In the genomic region with DNA sequence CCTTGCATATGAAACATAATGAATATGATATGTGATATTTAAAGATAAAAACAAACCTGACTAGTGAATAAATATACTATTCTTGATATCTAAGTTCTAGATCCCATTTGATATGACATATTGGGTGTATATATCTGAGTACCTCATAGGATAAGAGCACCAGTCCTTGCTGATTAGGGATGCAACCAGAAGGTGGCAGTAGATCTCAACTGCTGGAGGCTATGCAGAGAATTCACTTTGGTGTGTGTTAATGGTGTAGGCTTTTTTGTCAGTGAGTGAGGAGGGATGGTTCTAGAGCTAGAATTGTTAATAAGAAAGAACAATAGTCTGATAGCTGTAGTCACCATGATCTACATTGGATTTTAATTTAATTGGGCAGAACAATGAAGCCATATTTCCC, we compare ENCODE assay signal across 12 mouse cellular contexts.
DNase-seq lines count a peak whose midpoint lies in the region; ATAC-seq lines count a peak whose summit lies in the region.
"Had no signal": no experiment of that assay in that cellular context is flagged by ENCODE, and none has a peak within 500 bp of the region (broad histone marks: within the 10 kb centered on the region; RNA-seq: fewer than 3 reads in every experiment).

No protein-coding gene starts in this region.

- intact Hi-C loops in left cerebral cortex, postnatal 36 days (cut with DNase I) = no loop called here

- DNase-seq in kidney, postnatal 36 days = peak; percentile 0 to 34
- no peak for DNase-seq in kidney, adult 11 months
- peak; percentile 30 for DNase-seq in A20 (ENCODE audit: low read depth, low spot score)
- DNase-seq in CD8-positive naive resting alpha-beta T cell, adult 2 months (ENCODE audit: low read depth in 2 of 2, low spot score in 2 of 2) = peak; percentile 4 to 26
- DNase-seq in embryonic facial prominence, embryonic 10.5 days (ENCODE audit: low spot score) = no peak
- DNase-seq in left cerebral cortex, postnatal 36 days (ENCODE audit: low spot score in 2 of 2) = no peak
- DNase-seq: cerebellum, adult 9-11 months; liver had no signal

- ATAC-seq in hematopoietic stem cell, adult 5-6 weeks (replicated peaks in 1 of 2; ENCODE audit: insufficient read depth in 1 of 2, low FRiP score in 2 of 2, low TSS enrichment in 1 of 2, low read depth in 1 of 2, poor library complexity in 2 of 2, severe bottlenecking in 2 of 2) = peak; percentile 32 to 64; a peak in 1 of 4 replicates
- no peak for ATAC-seq in megakaryocyte, adult 5-6 weeks (ENCODE audit: poor library complexity, severe bottlenecking)

- H3K4me1 ChIP-seq in embryonic facial prominence, embryonic 10.5 days = no peaks in the 10 kb centered on the region
- H3K4me1 ChIP-seq: hindbrain, embryonic 10.5 days; midbrain, embryonic 12.5 days had no signal

- H3K27ac ChIP-seq in embryonic facial prominence, embryonic 10.5 days (replicated peaks) = no peak overlapping the region
- H3K27ac ChIP-seq: hindbrain, embryonic 10.5 days; midbrain, embryonic 12.5 days had no signal

- H3K27me3 ChIP-seq in embryonic facial prominence, embryonic 10.5 days (replicated peaks; ENCODE audit: low read depth, poor library complexity, severe bottlenecking) = no peaks in the 10 kb centered on the region
- H3K27me3 ChIP-seq: midbrain, embryonic 12.5 days had no signal

- H3K9me3 ChIP-seq in embryonic facial prominence, embryonic 10.5 days = no peaks in the 10 kb centered on the region
- H3K9me3 ChIP-seq: hindbrain, embryonic 10.5 days; midbrain, embryonic 12.5 days had no signal

- no peak overlapping the region for H3K4me3 ChIP-seq in embryonic facial prominence, embryonic 10.5 days
- H3K4me3 ChIP-seq: hindbrain, embryonic 10.5 days; midbrain, embryonic 12.5 days had no signal

- H3K36me3 ChIP-seq in embryonic facial prominence, embryonic 10.5 days (replicated peaks) = no peaks in the 10 kb centered on the region
- H3K36me3 ChIP-seq: hindbrain, embryonic 10.5 days; midbrain, embryonic 12.5 days had no signal

Comparison
In these comparisons a context has a peak if more than half of its experiments do, and no peak if none do; other contexts are left out.
1. DNase-seq: peak in kidney, postnatal 36 days (2 of 2), A20 (single experiment) and CD8-positive naive resting alpha-beta T cell, adult 2 months (2 of 2); none in kidney, adult 11 months (single experiment), embryonic facial prominence, embryonic 10.5 days (single experiment) and left cerebral cortex, postnatal 36 days (0 of 2).